Mouse (Mus musculus) kidney, postnatal 14 days (tissue): Measurements from ENCODE around the gene Agtrap.
"Not testable (repeated sequence)": the region's sequence is repeated elsewhere in the genome, so short reads cannot be mapped to it uniquely, and the experiment has no call there.

ENCODE experiments used
- DNase-seq: peaks from one replicate; pipeline ENCODE4 v3.0.0; 2022; ENCODE audit warnings: mixed read lengths

The Agtrap gene

GRCm38 (mm10) chr4:148087907-148088527, at the start of gene Agtrap:
Gene Agtrap, minus strand, starts transcription at chr4:148088031.
- peak; percentile 97 for DNase-seq

- no peak for DNase-seq
Measured at GRCm38 (mm10) chr4:148137503-148137902, 49.7 kb upstream of the Agtrap start.

GRCm38 (mm10) chr4:148134988-148135387, 47.2 kb upstream of the Agtrap start:
- no peak for DNase-seq

- DNase-seq = no peak
Measured at GRCm38 (mm10) chr4:148131497-148132081, 43.8 kb upstream of the Agtrap start.

GRCm38 (mm10) chr4:148130561-148131413, 43.0 kb upstream of the Agtrap start, which contains the start of gene Draxin:
Gene Draxin, minus strand, starts transcription at chr4:148130698.
- DNase-seq = peak; percentile 70

GRCm38 (mm10) chr4:148130133-148130532, 42.3 kb upstream of the Agtrap start, which contains the start of gene Mad2l2:
Gene Mad2l2, plus strand, starts transcription at chr4:148130384.
- no peak for DNase-seq

GRCm38 (mm10) chr4:148128672-148129071, 40.8 kb upstream of the Agtrap start:
- no peak for DNase-seq

GRCm38 (mm10) chr4:148128241-148128640, 40.4 kb upstream of the Agtrap start:
- DNase-seq = no peak

- DNase-seq = no peak
Measured at GRCm38 (mm10) chr4:148122694-148123066, 34.8 kb upstream of the Agtrap start.

- no peak for DNase-seq
Measured at GRCm38 (mm10) chr4:148121982-148122693, 34.3 kb upstream of the Agtrap start.

GRCm38 (mm10) chr4:148121362-148121761, 33.5 kb upstream of the Agtrap start:
- no peak for DNase-seq

GRCm38 (mm10) chr4:148120555-148120954, 32.7 kb upstream of the Agtrap start:
- no peak for DNase-seq

GRCm38 (mm10) chr4:148119578-148119977, 31.7 kb upstream of the Agtrap start:
- not testable (repeated sequence) for DNase-seq

GRCm38 (mm10) chr4:148117392-148117791, 29.6 kb upstream of the Agtrap start:
- no peak for DNase-seq

GRCm38 (mm10) chr4:148116657-148117056, 28.8 kb upstream of the Agtrap start:
- no peak for DNase-seq

GRCm38 (mm10) chr4:148115467-148115866, 27.6 kb upstream of the Agtrap start:
- DNase-seq = peak; percentile 60

GRCm38 (mm10) chr4:148114758-148115391, 27.0 kb upstream of the Agtrap start:
- peak; percentile 83 for DNase-seq

GRCm38 (mm10) chr4:148112519-148112918, 24.7 kb upstream of the Agtrap start:
- no peak for DNase-seq

GRCm38 (mm10) chr4:148109215-148109614, 21.4 kb upstream of the Agtrap start:
- no peak for DNase-seq

GRCm38 (mm10) chr4:148108565-148109100, 20.8 kb upstream of the Agtrap start:
- DNase-seq = no peak

- DNase-seq = peak; percentile 29
Measured at GRCm38 (mm10) chr4:148107621-148108291, 19.9 kb upstream of the Agtrap start.

- DNase-seq = no peak
Measured at GRCm38 (mm10) chr4:148104146-148104545, 16.3 kb upstream of the Agtrap start.
